Mouse (Mus musculus): Measurements from ENCODE around the gene Usp43. TPM values are rescaled to one million over a fixed set of nuclear protein-coding genes. Genes with fewer than 3 reads are reported as not detected.

Usp43 gene
- polyA plus RNA-seq, 1 experiment from 2014 or later, result 0.93 TPM

DNA sequence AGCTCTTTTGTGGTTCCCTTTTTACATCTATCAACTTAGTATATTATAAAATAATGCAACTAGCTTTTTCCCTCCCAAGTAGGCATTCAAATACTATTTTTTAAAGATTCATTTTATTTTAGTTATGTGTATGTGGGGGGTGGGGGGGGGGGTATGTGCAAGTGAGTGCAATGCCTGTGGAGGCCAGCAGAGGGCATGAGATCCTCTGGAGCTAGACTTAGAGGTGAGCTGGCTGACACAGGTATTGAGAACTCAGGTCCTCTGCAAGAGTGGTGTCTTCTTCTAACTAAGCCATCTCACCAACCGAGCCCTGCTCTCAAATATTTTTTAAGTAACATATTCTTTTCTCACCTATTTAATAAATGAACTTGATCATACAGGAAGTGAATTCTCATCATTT, 116.4 kb downstream of the Usp43 start:
- Histone ChIP-seq H3K4me1 (peaks cover 7% of the 10 kb centered on the region; the same call in 1 of the 2 replicates), H3K27me3 (no peaks in the 10 kb centered on the region), H3K27ac (no peak overlapping the region), H3K4me3 (no peak overlapping the region), H3K4me2 (no peak overlapping the region), H3K9me3 (no peaks in the 10 kb centered on the region), H3K9ac (no peak overlapping the region), H3K36me3 (no peaks in the 10 kb centered on the region)
- 87% methylated on average over 1 of the region's 1 CpGs for WGBS
- ATAC-seq (ENCODE audit: insufficient number of reproducible peaks, insufficient read depth, low FRiP score, low TSS enrichment, low read depth), result no peak

Other genes starting within 250 kb of the Usp43 start
- gene Rcvrn, start 226.8 kb downstream of the Usp43 start, polyA plus RNA-seq (2015; fragmentation: Nextera tagmentation; extraction: Ambion mirVana), result not detected in 2 replicates
- 0.25 TPM in 1 of 2 replicates, not detected in the other for gene Glp2r, start 151.0 kb downstream of the Usp43 start, polyA plus RNA-seq (2015; fragmentation: Nextera tagmentation; extraction: Ambion mirVana)
- gene Gsg1l2, start 147.5 kb downstream of the Usp43 start, polyA plus RNA-seq (2015; fragmentation: Nextera tagmentation; extraction: Ambion mirVana), result not detected in 2 replicates
- gene Dhrs7c, start 124.0 kb downstream of the Usp43 start, polyA plus RNA-seq (2015; fragmentation: Nextera tagmentation; extraction: Ambion mirVana), result 0.33 and 0.49 TPM in 2 replicates
- 0.63 and 0.66 TPM in 2 replicates for gene Cfap52, start 43.5 kb upstream of the Usp43 start, polyA plus RNA-seq (2015; fragmentation: Nextera tagmentation; extraction: Ambion mirVana)
- 62.1 and 68.1 TPM in 2 replicates for gene Stx8, start 44.0 kb upstream of the Usp43 start, polyA plus RNA-seq (2015; fragmentation: Nextera tagmentation; extraction: Ambion mirVana)

Data from embryonic facial prominence, embryonic 13.5 days (tissue).